Mouse (Mus musculus): ENCODE results near the gene Draxin. TPM values are rescaled to one million over a fixed set of nuclear protein-coding genes. Genes with fewer than 3 reads are reported as not detected.

Draxin gene
- polyA plus RNA-seq, 1 experiment from 2014 or later: 12.4 TPM

DNA sequence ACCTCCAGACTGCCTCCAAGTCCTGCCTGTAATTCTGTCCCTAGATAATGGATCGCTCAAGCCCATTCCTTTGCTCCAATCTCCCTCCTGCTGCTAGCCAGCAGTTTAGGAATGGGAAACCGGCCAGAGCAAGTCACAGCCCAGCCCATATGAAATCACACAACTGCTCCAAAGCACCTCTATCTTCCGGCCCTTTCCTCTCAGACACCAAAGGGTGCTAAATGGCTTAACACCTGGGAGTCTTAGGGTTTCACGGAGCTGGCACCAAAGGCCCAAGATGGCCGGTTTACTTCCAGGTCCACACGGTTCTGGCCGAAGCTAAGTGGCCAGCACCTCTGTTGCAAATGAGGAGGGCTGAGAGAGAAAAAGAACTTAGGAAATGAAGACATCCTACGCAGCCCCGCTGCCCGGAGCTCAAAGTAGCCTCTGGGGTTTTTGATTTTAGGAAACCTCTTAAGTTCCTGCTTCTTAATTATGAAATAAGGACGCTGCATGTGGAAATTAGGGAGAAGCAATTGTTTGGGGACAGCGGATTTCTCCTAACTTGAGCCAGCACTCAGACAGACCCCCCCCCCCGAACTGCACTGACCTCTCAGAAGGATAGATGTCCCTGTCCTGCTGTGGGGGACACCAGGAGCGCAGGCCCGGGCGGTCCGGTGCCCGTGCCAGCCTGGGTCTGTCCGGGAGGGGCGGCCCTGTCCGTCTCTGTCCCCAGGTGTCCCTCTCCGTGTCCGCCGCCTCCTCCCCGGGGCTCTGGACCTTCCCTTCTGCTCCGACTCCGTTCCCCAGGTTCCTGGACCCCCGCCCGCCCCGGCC is 43.2 kb downstream of the Draxin start:
- Histone ChIP-seq H3K9ac (peak overlapping the region; percentile 53), H3K4me2 (replicated peaks) (peak overlapping the region; percentile 76), H3K36me3 (no peaks in the 10 kb centered on the region), H3K4me3 (peak overlapping the region; percentile 59), H3K9me3 (no peaks in the 10 kb centered on the region), H3K27ac (0 out of 2 replicates have a peak overlapping the region, but pooled peaks have one; percentile 7), H3K27me3 (replicated peaks) (no peaks in the 10 kb centered on the region), H3K4me1 (peaks cover 40% of the 10 kb centered on the region)
- 2% methylated on average over 30 of the region's 30 CpGs for WGBS
- peak; percentile 59 for ATAC-seq (ENCODE audit: low FRiP score, low read depth)

DNA sequence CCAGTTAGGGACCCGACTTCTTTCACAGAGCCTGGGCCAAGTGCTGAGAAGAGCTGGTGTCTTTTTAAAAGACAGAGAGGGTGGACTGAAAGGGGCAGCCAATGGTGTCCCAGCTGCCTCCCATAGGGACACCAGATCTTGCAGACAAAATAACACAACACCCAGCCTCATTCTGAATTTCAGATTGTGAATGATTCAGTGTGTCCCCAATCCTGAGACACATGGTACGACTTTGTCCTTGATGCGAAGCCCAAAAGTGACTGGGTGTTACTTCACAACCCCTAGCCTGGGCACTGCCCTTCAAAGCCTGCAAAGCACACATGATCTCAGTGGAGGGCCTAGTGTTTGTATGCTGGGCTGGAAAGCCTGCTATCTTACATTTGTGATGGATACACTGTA is 44.6 kb downstream of the Draxin start:
- H3K36me3 ChIP-seq: no peaks in the 10 kb centered on the region
- H3K27me3 ChIP-seq (replicated peaks): no peaks in the 10 kb centered on the region
- ATAC-seq (ENCODE audit: low FRiP score, low read depth): no peak
- 76% methylated on average over 3 of the region's 3 CpGs for WGBS
- no peak overlapping the region for H3K4me2 ChIP-seq (replicated peaks)
- no peak overlapping the region for H3K9ac ChIP-seq
- no peaks in the 10 kb centered on the region for H3K9me3 ChIP-seq
- H3K27ac ChIP-seq: no peak overlapping the region
- H3K4me3 ChIP-seq: no peak overlapping the region
- H3K4me1 ChIP-seq: peaks cover 40% of the 10 kb centered on the region

DNA sequence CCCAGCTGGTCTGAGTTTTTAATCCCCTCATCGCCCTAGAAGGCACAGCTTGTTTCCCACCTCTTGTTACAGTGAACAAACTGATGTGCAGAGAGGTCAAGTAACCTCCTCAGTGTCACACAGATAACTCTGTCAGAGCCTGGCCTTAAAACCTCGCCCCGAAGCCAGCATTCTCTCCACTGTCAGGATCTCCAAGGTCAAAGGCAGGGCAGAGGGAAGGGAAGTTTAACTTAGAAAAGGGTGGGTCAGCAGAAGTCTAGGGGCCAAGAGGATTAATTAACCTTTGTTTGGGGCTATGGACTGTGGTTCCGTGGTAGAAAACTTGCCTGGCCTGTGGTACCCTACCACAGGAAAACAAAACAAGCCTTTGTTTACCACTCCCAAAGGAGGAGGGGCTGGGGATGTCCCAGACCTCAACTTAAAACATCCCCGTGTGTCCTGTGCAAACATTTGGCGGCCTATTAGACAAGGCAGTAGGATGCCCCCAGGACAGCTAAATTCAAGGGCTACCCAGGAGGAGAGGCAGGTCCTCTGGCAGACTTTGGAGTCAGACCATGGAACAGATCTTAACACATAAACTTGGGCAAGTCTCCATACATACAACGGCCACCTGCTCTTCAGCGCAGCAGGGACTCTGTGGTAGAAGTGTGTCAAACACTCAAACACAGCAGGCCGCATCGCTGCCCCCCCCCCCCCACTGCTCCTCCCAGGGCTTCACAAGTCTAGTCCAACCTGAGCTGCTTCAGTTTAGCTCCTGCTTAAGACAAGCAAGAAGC is 45.2 kb downstream of the Draxin start:
- no peak overlapping the region for H3K4me3 ChIP-seq
- WGBS: 39% methylated on average over 10 of the region's 10 CpGs
- H3K4me2 ChIP-seq (replicated peaks): no peak overlapping the region
- no peak for ATAC-seq (ENCODE audit: low FRiP score, low read depth)
- H3K27me3 ChIP-seq (replicated peaks): no peaks in the 10 kb centered on the region
- 0 out of 2 replicates have a peak, but pooled peaks cover 3% of the 10 kb centered on the region for H3K36me3 ChIP-seq
- peaks cover 40% of the 10 kb centered on the region for H3K4me1 ChIP-seq
- no peak overlapping the region for H3K9ac ChIP-seq
- H3K27ac ChIP-seq: no peak overlapping the region
- no peaks in the 10 kb centered on the region for H3K9me3 ChIP-seq

DNA sequence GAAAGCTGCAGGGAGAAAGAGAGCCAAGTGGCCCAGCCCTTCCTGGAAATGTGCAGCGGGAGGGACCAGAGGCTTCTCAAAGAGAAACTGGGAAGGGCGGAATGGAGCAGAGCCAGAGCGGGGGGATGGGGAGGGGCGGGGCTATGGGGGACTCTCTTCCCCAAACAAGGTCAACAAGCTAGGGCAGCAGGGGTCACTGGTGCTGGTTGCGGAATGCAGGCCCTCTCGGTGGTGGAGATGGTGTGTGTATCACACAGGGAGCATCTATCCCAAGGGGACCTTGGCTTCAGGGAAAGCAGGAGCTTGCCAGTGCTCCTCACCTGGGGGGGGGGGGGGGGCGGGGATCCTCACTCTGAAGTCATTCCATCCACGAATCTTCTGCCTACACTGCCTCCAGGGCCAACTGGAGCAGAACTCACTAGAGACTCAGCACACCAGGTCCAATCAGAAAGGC is 46.2 kb downstream of the Draxin start:
- Histone ChIP-seq H3K27ac (no peak overlapping the region), H3K9me3 (no peaks in the 10 kb centered on the region), H3K4me2 (replicated peaks) (no peak overlapping the region), H3K4me1 (peaks cover 40% of the 10 kb centered on the region), H3K9ac (no peak overlapping the region), H3K4me3 (no peak overlapping the region), H3K36me3 (0 out of 2 replicates have a peak, but pooled peaks cover 4% of the 10 kb centered on the region), H3K27me3 (replicated peaks) (no peaks in the 10 kb centered on the region)
- 6% methylated on average over 8 of the region's 8 CpGs for WGBS
- ATAC-seq (ENCODE audit: low FRiP score, low read depth): no peak

DNA sequence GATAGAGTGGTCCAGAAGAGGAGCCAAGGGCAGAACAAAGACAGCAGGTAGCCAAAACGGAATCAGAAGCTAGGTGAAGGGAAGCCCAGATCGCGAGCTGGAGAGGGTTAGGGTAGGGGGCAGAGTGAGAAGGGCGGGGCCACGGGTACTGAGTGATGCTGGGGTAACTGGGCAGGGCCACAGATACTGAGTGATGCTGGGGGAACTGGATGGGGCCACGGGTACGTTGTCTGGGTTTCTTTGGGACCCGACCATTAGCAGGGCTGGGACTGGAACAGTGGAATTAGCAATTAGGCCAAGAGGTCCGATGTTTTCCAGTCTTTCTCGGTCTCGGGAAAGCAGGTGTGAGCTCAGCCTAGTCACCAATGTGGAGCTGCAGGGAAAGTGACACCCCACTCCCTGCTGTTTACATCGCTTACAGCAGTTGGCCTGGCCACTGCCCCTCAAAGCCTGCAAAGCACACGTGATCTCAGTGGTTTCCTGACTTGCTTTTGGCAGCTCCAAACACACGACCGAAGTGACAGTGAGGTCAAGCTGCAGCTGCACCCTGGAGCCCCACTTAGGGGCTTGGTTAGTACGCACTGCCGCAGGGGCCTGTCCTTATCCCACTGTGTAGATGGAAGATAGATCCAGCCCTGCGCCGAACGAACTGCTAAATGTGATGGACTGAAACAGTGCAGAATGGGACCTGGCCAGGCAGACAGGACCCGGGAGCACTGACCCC is 47.2 kb downstream of the Draxin start:
- Histone ChIP-seq H3K9me3 (no peaks in the 10 kb centered on the region), H3K27ac (no peak overlapping the region), H3K27me3 (replicated peaks) (no peaks in the 10 kb centered on the region), H3K4me2 (replicated peaks) (no peak overlapping the region), H3K4me3 (no peak overlapping the region), H3K4me1 (peaks cover 40% of the 10 kb centered on the region), H3K36me3 (0 out of 2 replicates have a peak, but pooled peaks cover 4% of the 10 kb centered on the region), H3K9ac (0 out of 2 replicates have a peak overlapping the region, but pooled peaks have one; percentile 21)
- 63% methylated on average over 21 of the region's 21 CpGs for WGBS
- ATAC-seq (ENCODE audit: low FRiP score, low read depth): no peak

DNA sequence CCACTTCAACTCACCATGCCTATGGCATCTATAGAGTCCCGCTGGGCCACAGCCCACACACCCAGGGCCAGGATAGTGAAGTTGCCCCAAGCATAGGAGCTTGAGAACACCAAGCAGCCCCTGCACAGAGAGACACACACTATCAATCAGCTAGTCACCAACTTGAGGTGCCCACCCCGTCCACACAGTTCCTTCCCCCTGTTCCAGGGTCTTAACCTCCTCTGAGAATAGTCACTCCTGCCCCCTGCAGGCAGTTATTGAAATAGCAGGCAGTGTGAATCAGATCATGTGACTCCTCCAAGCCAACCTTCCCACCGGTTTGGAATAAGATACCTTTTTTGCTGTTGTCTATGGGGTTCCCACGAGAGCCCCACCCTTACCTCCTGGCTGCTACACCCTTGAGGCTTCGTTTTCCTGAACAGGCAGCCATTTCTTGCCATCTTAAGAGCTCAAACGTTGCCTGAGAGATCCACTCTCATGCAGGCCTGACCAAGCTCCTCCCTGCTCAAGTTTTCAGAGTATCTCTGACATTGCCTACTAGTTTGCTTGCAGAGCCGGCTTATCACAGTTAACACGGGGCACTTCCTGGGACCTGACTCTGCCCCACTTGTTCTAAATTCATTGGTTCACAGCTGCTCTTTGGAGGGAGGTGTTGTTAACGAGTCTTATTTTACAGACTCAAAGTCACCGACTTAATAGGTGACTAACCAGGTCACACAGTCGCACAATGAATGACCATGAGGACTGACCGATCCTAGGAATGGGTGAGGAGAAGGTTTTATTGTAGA is 48.0 kb downstream of the Draxin start:
- Histone ChIP-seq H3K4me3 (no peak overlapping the region), H3K36me3 (0 out of 2 replicates have a peak, but pooled peaks cover 4% of the 10 kb centered on the region), H3K4me1 (peaks cover 32% of the 10 kb centered on the region), H3K27me3 (replicated peaks) (no peaks in the 10 kb centered on the region), H3K4me2 (replicated peaks) (no peak overlapping the region), H3K9me3 (no peaks in the 10 kb centered on the region), H3K27ac (no peak overlapping the region), H3K9ac (0 out of 2 replicates have a peak overlapping the region, but pooled peaks have one; percentile 21)
- 54% methylated on average over 12 of the region's 12 CpGs for WGBS
- no peak for ATAC-seq (ENCODE audit: low FRiP score, low read depth)

DNA sequence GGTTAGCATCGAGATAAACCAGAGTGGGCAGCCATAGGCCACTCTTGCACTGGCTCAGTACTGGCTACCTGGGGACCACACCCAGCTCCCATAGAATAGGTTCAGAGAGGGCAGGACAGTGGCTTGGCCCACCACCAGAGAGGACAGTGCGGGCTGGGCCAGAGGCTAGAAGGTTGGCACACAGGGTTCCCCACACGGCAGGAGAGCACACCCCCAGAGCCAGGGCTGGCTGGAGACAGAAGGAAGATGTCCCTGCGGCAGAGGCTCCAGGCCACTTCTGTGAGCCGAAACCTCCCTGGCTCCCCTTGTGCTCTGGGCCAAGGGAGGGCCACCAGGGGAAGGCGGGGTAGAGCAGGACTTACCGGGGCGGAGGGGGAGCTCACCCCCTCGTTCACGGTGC is 49.3 kb downstream of the Draxin start:
- H3K9ac ChIP-seq: no peak overlapping the region
- H3K9me3 ChIP-seq: no peaks in the 10 kb centered on the region
- no peak overlapping the region for H3K27ac ChIP-seq
- WGBS: 92% methylated on average over 10 of the region's 10 CpGs
- H3K4me3 ChIP-seq: no peak overlapping the region
- H3K4me2 ChIP-seq (replicated peaks): no peak overlapping the region
- 0 out of 2 replicates have a peak, but pooled peaks cover 4% of the 10 kb centered on the region for H3K36me3 ChIP-seq
- no peaks in the 10 kb centered on the region for H3K27me3 ChIP-seq (replicated peaks)
- ATAC-seq (ENCODE audit: low FRiP score, low read depth): no peak
- H3K4me1 ChIP-seq: peaks cover 21% of the 10 kb centered on the region

DNA sequence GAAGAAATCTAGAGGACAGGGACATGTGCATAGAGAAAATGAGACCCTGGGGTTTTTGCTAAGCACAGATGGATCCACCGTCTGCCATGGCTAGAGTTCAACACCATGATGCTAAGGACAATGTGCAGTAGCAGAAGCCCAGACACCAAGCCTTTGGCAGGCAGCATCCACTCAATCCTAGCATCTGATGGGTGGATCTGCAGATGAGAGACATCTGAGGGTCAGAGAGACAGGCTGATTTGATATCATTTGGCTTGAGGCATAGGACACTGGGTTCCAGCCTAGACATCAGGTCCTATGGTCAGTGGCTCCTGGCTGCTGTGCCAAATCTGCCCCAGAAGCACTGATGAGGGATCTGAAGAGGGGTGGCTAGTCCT is 49.9 kb downstream of the Draxin start:
- Histone ChIP-seq H3K4me2 (replicated peaks) (no peak overlapping the region), H3K27me3 (replicated peaks) (no peaks in the 10 kb centered on the region), H3K4me1 (peaks cover 15% of the 10 kb centered on the region), H3K9me3 (no peaks in the 10 kb centered on the region), H3K36me3 (0 out of 2 replicates have a peak, but pooled peaks cover 4% of the 10 kb centered on the region), H3K9ac (no peak overlapping the region), H3K27ac (no peak overlapping the region), H3K4me3 (no peak overlapping the region)
- ATAC-seq (ENCODE audit: low FRiP score, low read depth): no peak
- WGBS: 79% methylated on average over 1 of the region's 1 CpGs

DNA sequence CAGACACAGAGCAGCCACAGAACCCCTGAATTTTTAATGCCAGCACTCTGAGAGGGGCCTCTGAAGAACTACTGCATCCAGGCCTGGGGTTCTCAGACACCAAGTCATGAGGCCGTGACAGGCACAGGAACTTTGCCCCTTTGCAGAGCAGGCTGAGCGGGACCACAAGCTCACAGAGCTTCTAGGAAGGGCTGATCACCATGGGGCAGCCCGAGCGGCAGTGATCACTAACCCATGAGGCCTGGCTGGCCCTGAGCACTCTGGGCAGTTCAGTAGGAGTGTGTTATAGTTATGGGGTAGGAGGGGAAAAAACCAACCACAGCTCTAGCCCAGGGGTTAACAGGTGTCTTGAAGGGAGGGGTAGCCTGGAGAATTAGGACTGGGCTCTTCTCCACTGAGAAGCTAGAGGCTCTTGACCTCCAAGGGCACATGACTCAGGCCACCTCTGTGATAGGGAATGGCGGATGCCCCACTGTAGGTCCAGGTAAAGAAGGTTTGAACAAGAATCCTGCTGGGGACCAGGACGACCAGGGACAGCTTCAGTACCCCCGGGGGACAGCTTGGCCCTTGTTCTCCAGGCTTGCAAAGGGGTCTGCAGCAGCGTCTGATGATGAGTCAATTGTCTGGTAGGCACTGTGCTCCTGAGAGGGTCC is 50.4 kb downstream of the Draxin start:
- no peak overlapping the region for H3K4me3 ChIP-seq
- H3K9me3 ChIP-seq: no peaks in the 10 kb centered on the region
- peaks cover 10% of the 10 kb centered on the region for H3K4me1 ChIP-seq
- no peak for ATAC-seq (ENCODE audit: low FRiP score, low read depth)
- 90% methylated on average over 8 of the region's 8 CpGs for WGBS
- no peak overlapping the region for H3K9ac ChIP-seq
- no peaks in the 10 kb centered on the region for H3K27me3 ChIP-seq (replicated peaks)
- H3K36me3 ChIP-seq: 0 out of 2 replicates have a peak, but pooled peaks cover 4% of the 10 kb centered on the region
- no peak overlapping the region for H3K27ac ChIP-seq
- H3K4me2 ChIP-seq (replicated peaks): no peak overlapping the region

DNA sequence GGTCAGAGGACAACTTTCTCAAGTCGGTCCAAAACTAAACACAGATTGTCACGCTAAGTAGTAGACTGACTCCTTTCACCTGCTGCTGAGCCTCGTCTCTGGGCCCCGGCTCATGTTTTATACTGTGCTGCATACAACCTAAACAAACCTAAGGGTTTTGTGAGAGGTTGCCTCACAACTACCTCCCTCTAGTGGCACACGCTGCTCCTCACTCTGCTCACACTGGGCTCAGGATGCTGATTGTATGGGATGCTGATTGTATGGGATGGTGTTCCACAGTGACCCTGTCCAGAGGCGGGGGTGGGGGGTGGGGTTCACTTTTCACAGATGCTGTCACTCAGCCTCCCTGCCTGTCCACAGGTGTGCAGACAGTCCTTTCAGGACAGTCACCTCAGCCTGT is 51.3 kb downstream of the Draxin start:
- H3K27ac ChIP-seq: no peak overlapping the region
- no peak overlapping the region for H3K4me3 ChIP-seq
- WGBS: 75% methylated on average over 6 of the region's 6 CpGs
- no peak for ATAC-seq (ENCODE audit: low FRiP score, low read depth)
- 0 out of 2 replicates have a peak, but pooled peaks cover 4% of the 10 kb centered on the region for H3K36me3 ChIP-seq
- no peaks in the 10 kb centered on the region for H3K9me3 ChIP-seq
- no peak overlapping the region for H3K4me2 ChIP-seq (replicated peaks)
- H3K27me3 ChIP-seq (replicated peaks): no peaks in the 10 kb centered on the region
- peaks cover 5% of the 10 kb centered on the region for H3K4me1 ChIP-seq
- no peak overlapping the region for H3K9ac ChIP-seq

DNA sequence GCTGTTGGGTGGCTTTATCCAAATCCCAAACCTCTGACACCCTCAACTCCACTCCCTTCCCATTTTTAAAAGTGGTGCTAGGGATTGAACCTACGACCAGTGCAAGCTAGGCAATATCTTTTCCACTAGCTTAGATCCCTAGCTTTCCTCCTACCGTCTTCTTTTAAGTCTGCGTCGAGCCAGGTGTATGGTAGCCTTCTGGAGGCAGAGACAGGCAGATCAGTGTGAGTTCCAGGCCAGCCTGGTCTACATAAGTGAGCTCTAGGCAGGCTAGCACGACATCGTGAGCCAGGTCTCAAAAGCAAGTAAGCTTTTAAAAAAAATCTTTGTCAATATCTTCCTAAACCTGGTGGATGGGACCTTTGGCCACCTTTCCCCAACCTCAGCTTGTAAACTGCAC is 54.6 kb downstream of the Draxin start:
- Histone ChIP-seq H3K4me2 (replicated peaks) (no peak overlapping the region), H3K36me3 (0 out of 2 replicates have a peak, but pooled peaks cover 4% of the 10 kb centered on the region), H3K4me3 (no peak overlapping the region), H3K9ac (no peak overlapping the region), H3K27me3 (replicated peaks) (no peaks in the 10 kb centered on the region), H3K4me1 (no peaks in the 10 kb centered on the region), H3K9me3 (no peaks in the 10 kb centered on the region), H3K27ac (no peak overlapping the region)
- no peak for ATAC-seq (ENCODE audit: low FRiP score, low read depth)
- WGBS: 91% methylated on average over 6 of the region's 6 CpGs
